Mouse (Mus musculus) testis, postnatal 10 days (tissue): ENCODE measurements at regions not wholly inside any gene's neighbourhood (a gene's known extent, or its start where the extent isn't known, plus 50 kb on each side); places are given as distances from the start of the nearest gene placed in this dataset.
"Not testable (repeated sequence)": the region's sequence is repeated elsewhere in the genome, so short reads cannot be mapped to it uniquely, and the experiment has no call there.

Experiments used
- DNase-seq: peaks from one replicate; pipeline ENCODE4 v3.0.0; 2021; ENCODE audit warnings: low spot score

GRCm38 (mm10) chr10:33715701-33716250 is 70.7 kb downstream of the Sult3a2 start:
- DNase-seq, result no peak

- not testable (repeated sequence) for DNase-seq
These were observed 77.8 kb downstream of the Sult3a2 start for GRCm38 (mm10) chr10:33708656-33709055.

DNA sequence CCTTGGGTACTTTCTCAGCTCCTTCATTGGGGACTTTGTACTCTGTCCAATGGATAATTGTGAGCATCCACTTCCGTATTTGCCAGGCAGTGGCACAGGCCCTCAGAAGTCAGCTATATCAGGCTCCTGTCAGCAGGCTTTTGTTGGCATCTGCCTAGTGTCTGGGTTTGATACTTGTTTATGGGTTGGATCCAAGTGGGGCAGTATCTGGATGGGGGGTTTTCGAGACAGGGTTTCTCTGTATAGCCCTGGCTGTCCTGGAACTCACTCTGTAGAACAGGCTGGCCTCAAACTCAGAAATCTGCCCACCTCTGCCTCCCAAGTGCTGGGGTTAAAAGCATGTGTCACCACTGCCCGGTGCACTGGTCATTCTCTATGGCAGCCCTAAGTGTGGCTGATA is 79.7 kb upstream of the Clvs2 start:
- not testable (repeated sequence) for DNase-seq

DNA sequence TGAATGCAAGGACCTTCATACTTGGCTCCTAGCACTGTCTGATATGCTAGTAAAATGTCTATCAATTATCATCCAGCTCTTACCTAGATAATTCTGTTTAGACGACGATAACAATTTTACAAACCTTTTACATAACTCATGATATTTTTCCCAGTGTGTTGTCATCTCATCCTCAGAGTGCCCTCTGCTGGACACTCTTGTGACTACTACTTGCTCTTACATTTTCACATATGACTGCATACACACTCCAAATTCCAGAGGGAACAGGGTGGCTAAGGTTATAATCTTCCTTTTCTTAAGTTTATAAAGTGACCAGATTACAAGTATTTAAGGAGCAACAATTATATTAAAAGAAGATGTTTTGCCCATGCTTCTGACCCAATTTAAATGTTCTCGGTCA is 78.9 kb upstream of the Clvs2 start:
- DNase-seq, result peak; percentile 59
